Mouse (Mus musculus) testis, adult 2 months (tissue): ENCODE measurements around the gene Stat3.

Source experiments
- CTCF ChIP-seq: fragments of 200-500 bp; IDR thresholded peaks from 2 replicates; pipeline ENCODE4 v1.5.1; 2012; ENCODE audit warnings: low read depth, mild to moderate bottlenecking, inconsistent platforms, low read length, moderate library complexity; ENCODE audit not compliant: control insufficient read depth, insufficient read depth, insufficient replicate concordance
- POLR2A ChIP-seq: fragments of 200-500 bp; IDR thresholded peaks from 2 replicates; pipeline ENCODE4 v1.6.1; 2012; ENCODE audit warnings: low read depth, mild to moderate bottlenecking, inconsistent platforms, low read length, moderate library complexity; ENCODE audit not compliant: control insufficient read depth

DNA sequence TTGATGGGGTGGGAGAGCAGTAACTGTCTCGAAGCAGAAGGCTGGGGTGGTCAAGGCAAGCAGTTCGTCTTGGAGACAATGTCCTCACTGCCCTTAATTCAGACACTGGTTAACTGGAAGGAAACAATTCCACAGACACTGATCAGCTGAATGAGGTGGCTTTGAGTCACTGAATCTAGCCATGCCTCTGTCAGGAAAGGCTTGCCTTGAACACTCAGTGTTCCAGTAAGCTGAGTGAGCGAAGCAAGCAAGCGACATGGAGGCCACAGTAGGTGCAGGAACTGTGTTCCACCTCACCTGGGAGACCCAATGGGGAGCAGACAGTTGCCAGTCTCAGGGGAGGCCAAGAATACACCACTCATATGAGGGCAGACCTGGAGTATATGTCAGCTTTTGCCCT is 52.1 kb downstream of the Stat3 start:
- TF ChIP-seq CTCF (no peak), POLR2A (no peak)
